Mouse (Mus musculus): Measurements from ENCODE around the gene Cartpt. TPM values are rescaled to one million over a fixed set of nuclear protein-coding genes. Genes with fewer than 3 reads are reported as not detected.
"Not testable (repeated sequence)": the region's sequence is repeated elsewhere in the genome, so short reads cannot be mapped to it uniquely, and the experiment has no call there.

Cartpt gene
- polyA plus RNA-seq, 1 experiment: not detected

DNA sequence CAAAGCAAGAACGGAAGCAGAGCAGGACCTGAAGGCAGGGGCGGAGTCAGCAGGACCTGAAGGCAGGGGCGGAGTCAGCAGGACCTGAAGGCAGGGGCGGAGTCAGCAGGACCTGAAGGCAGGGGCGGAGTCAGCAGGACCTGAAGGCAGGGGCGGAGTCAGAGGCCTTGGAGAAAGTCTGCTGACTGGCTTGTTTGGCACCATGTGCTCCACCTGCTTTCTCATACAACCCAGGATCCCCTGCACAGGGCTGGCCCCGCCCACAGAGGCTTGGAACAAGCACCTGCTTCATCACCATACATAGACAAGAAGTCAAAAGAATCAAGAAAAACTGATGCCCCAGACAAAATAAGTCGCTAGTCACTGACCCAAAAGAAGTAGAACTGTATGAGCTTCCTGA lies 19.1 kb downstream of the Cartpt start:
- H3K4me3 ChIP-seq (ENCODE audit: insufficient read depth, low read depth, low read length); H3K4me1 ChIP-seq (ENCODE audit: control insufficient read depth, insufficient read depth, insufficient read length, low read length); H3K27ac ChIP-seq (replicated peaks; ENCODE audit: low read depth, low read length): not testable (repeated sequence)

GRCm38 (mm10) chr13:99879696-99880095 lies 21.2 kb downstream of the Cartpt start:
- no peak overlapping the region for H3K27ac ChIP-seq (replicated peaks; ENCODE audit: low read depth, low read length)
- H3K4me1 ChIP-seq (ENCODE audit: control insufficient read depth, insufficient read depth, insufficient read length, low read length): no peaks in the 10 kb centered on the region
- H3K4me3 ChIP-seq (ENCODE audit: insufficient read depth, low read depth, low read length): no peak overlapping the region

DNA sequence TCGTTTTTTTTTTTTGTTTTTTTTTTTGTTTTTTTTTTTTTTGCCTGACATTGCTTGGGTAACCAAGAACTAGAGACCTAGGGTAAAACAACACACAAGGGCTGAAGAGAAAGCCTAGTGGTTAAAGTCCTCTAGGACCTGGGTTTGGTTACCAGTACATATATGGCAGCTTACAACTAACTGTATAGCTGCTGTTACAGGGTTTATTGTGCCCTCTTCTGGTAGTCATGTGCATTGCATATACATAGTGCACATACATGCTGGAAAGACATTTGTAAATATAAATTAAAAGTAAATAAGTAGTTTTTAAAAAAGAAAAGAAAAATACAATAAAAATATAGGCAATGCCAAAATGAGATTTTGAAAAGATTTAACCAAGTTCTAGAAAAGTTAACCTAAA lies 28.8 kb downstream of the Cartpt start:
- no peaks in the 10 kb centered on the region for H3K4me1 ChIP-seq (ENCODE audit: control insufficient read depth, insufficient read depth, insufficient read length, low read length)
- no peak overlapping the region for H3K4me3 ChIP-seq (ENCODE audit: insufficient read depth, low read depth, low read length)
- H3K27ac ChIP-seq (replicated peaks; ENCODE audit: low read depth, low read length): no peak overlapping the region

- Histone ChIP-seq H3K27ac (replicated peaks; ENCODE audit: low read depth, low read length) (no peak overlapping the region), H3K4me3 (ENCODE audit: insufficient read depth, low read depth, low read length) (no peak overlapping the region), H3K4me1 (ENCODE audit: control insufficient read depth, insufficient read depth, insufficient read length, low read length) (no peaks in the 10 kb centered on the region; the same call in 1 of the 2 replicates)
These were observed 32.5 kb downstream of the Cartpt start for GRCm38 (mm10) chr13:99868438-99868837.

GRCm38 (mm10) chr13:99864331-99864730 lies 36.6 kb downstream of the Cartpt start:
- Histone ChIP-seq H3K4me1 (ENCODE audit: control insufficient read depth, insufficient read depth, insufficient read length, low read length) (no peaks in the 10 kb centered on the region; the same call in 1 of the 2 replicates), H3K27ac (replicated peaks; ENCODE audit: low read depth, low read length) (no peak overlapping the region), H3K4me3 (ENCODE audit: insufficient read depth, low read depth, low read length) (no peak overlapping the region)

GRCm38 (mm10) chr13:99860670-99861069 lies 40.2 kb downstream of the Cartpt start:
- Histone ChIP-seq H3K4me1 (ENCODE audit: control insufficient read depth, insufficient read depth, insufficient read length, low read length) (peaks cover 3% of the 10 kb centered on the region; the same call in 1 of the 2 replicates), H3K4me3 (ENCODE audit: insufficient read depth, low read depth, low read length) (no peak overlapping the region), H3K27ac (replicated peaks; ENCODE audit: low read depth, low read length) (no peak overlapping the region)

DNA sequence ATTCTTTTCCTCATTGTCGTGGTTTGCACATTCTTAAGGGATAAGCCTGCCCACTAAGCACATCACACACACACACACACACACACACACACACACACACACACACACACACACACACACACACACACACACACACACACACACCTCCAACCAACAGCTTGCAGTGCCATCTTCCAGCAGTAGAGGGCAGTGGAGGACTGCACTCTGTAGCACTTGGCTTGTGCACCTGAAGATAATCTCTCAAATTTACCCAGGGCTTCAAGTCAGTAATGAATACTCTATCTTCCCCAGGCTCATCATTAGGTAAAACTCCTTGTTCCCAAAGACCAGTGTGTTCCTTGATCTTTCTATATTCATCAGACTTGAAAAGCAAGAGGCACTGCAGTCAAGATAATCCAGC lies 41.8 kb downstream of the Cartpt start:
- H3K4me3 ChIP-seq (ENCODE audit: insufficient read depth, low read depth, low read length): no peak overlapping the region
- H3K27ac ChIP-seq (replicated peaks; ENCODE audit: low read depth, low read length): no peak overlapping the region
- H3K4me1 ChIP-seq (ENCODE audit: control insufficient read depth, insufficient read depth, insufficient read length, low read length): peaks cover 3% of the 10 kb centered on the region; the same call in 1 of the 2 replicates

- H3K4me1 ChIP-seq (ENCODE audit: control insufficient read depth, insufficient read depth, insufficient read length, low read length): peaks cover 6% of the 10 kb centered on the region; the same call in 1 of the 2 replicates
- peak overlapping the region; percentile 79 for H3K27ac ChIP-seq (replicated peaks; ENCODE audit: low read depth, low read length)
- H3K4me3 ChIP-seq (ENCODE audit: insufficient read depth, low read depth, low read length): no peak overlapping the region
These were observed 43.0 kb downstream of the Cartpt start for GRCm38 (mm10) chr13:99857879-99858278.

DNA sequence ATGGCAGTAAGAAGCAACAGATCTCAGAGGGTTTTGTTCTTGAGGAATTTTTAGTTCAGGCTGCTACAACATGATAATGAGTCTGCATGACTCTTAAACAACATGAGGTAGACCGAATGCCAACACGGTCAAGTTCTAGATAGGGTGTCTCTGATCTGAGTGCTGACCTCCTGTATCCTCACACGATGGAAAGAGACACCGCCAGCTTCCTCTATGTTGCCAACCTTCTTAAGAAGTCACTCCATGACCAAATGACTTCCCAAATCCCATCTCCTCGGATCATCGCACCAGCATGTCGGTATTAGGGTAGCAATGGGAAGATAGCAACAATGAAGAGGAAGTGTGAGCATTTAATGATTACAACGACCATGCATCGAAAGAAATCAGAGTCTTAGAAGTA lies 43.6 kb downstream of the Cartpt start:
- Histone ChIP-seq H3K27ac (replicated peaks; ENCODE audit: low read depth, low read length) (peak overlapping the region; percentile 79), H3K4me1 (ENCODE audit: control insufficient read depth, insufficient read depth, insufficient read length, low read length) (peaks cover 6% of the 10 kb centered on the region; the same call in 1 of the 2 replicates), H3K4me3 (ENCODE audit: insufficient read depth, low read depth, low read length) (no peak overlapping the region)

- Histone ChIP-seq H3K4me1 (ENCODE audit: control insufficient read depth, insufficient read depth, insufficient read length, low read length) (peaks cover 6% of the 10 kb centered on the region; the same call in 1 of the 2 replicates), H3K4me3 (ENCODE audit: insufficient read depth, low read depth, low read length) (no peak overlapping the region), H3K27ac (replicated peaks; ENCODE audit: low read depth, low read length) (no peak overlapping the region)
These were observed 45.7 kb downstream of the Cartpt start for GRCm38 (mm10) chr13:99855229-99855628.

DNA sequence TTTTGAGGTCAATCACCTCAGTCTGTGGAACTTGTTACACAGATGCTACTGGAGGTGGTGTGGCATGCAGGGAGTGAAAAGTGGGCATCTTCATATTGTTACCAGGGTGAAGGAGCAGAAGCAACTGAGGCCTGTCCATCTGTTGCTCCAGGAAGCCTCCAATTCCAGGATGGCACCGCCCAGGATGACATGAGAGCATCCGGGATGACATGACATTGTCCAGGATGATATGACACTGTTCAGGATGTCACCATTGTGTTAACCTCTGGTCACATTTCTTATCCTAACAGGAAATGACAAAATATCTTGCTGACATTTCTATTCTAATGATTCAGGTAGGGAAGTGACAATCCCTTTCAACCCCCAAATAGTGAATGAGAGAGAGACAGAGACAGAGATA lies 47.8 kb downstream of the Cartpt start:
- Histone ChIP-seq H3K4me1 (ENCODE audit: control insufficient read depth, insufficient read depth, insufficient read length, low read length) (peaks cover 6% of the 10 kb centered on the region; the same call in 1 of the 2 replicates), H3K4me3 (ENCODE audit: insufficient read depth, low read depth, low read length) (no peak overlapping the region), H3K27ac (replicated peaks; ENCODE audit: low read depth, low read length) (peak overlapping the region; percentile 64)

GRCm38 (mm10) chr13:99852416-99852815 lies 48.5 kb downstream of the Cartpt start:
- not testable (repeated sequence) for H3K27ac ChIP-seq (replicated peaks; ENCODE audit: low read depth, low read length); H3K4me3 ChIP-seq (ENCODE audit: insufficient read depth, low read depth, low read length); H3K4me1 ChIP-seq (ENCODE audit: control insufficient read depth, insufficient read depth, insufficient read length, low read length)

DNA sequence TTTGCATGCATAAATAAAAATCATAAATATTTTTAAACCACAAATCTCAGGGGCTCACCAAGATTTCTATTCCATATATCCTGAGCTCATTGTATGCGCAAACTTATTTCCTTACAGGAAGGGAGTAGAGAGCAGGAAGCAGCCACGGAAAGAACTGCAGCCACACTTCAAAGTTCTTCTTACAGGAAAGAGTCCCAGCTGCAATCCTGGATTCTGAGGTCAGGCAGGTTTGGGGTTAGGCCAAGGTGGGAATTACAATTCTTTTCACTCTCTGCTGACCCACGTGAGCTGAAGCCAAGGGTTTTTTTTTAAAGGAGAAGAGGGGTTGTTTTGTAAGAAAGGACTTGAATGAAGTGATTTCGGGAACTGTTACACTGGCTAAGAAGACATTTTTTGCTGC lies 49.9 kb downstream of the Cartpt start:
- Histone ChIP-seq H3K4me1 (ENCODE audit: control insufficient read depth, insufficient read depth, insufficient read length, low read length) (peaks cover 3% of the 10 kb centered on the region; the same call in 1 of the 2 replicates), H3K27ac (replicated peaks; ENCODE audit: low read depth, low read length) (no peak overlapping the region; the same call in 1 of the 2 replicates), H3K4me3 (ENCODE audit: insufficient read depth, low read depth, low read length) (no peak overlapping the region)

GRCm38 (mm10) chr13:99849597-99849996 lies 51.3 kb downstream of the Cartpt start:
- H3K4me3 ChIP-seq (ENCODE audit: insufficient read depth, low read depth, low read length): no peak overlapping the region
- peaks cover 3% of the 10 kb centered on the region; the same call in 1 of the 2 replicates for H3K4me1 ChIP-seq (ENCODE audit: control insufficient read depth, insufficient read depth, insufficient read length, low read length)
- no peak overlapping the region for H3K27ac ChIP-seq (replicated peaks; ENCODE audit: low read depth, low read length)

Measured in brown adipose tissue, adult 24 weeks (tissue).